Mouse (Mus musculus) CH12.LX (cell line): ENCODE measurements around the gene Tpx2.

Experiments used
- CHD1 ChIP-seq: IDR thresholded peaks from 2 replicates; pipeline ENCODE4 v1.6.1; 2012; ENCODE audit warnings: low read depth, low read length, improper control_type of control experiment, inconsistent platforms
- CTCF ChIP-seq, 2 experiments: IDR thresholded peaks in 1 of 2; conservative IDR thresholded peaks in 1 of 2; 2 replicates each; pipeline ENCODE4 v1.5.1; 2011 to 2012; ENCODE audit warnings: low read depth in 2 of 2, low read length in 2 of 2, improper control_type of control experiment in 1 of 2, inconsistent platforms in 1 of 2, mild to moderate bottlenecking in 1 of 2, moderate library complexity in 1 of 2
- HCFC1 ChIP-seq: IDR thresholded peaks from 2 replicates; pipeline ENCODE4 v1.6.1; 2012; ENCODE audit warnings: low read depth, mild to moderate bottlenecking, inconsistent platforms, low read length, improper control_type of control experiment
- KAT2A ChIP-seq: IDR thresholded peaks from 2 replicates; pipeline ENCODE4 v1.6.1; 2012; ENCODE audit warnings: low read length, improper control_type of control experiment, inconsistent platforms; ENCODE audit not compliant: insufficient replicate concordance
- POLR2A ChIP-seq: IDR thresholded peaks from 2 replicates; pipeline ENCODE4 v1.6.1; 2011; ENCODE audit warnings: low read depth, mild to moderate bottlenecking, improper control_type of control experiment, low read length
- SIN3A ChIP-seq: IDR thresholded peaks from 2 replicates; pipeline ENCODE4 v1.6.1; 2012; ENCODE audit warnings: low read length, improper control_type of control experiment, inconsistent platforms
- USF1 ChIP-seq: IDR thresholded peaks from 2 replicates; pipeline ENCODE4 v1.6.1; 2014; ENCODE audit warnings: low read depth, mild to moderate bottlenecking, inconsistent platforms, low read length, improper control_type of control experiment

DNA sequence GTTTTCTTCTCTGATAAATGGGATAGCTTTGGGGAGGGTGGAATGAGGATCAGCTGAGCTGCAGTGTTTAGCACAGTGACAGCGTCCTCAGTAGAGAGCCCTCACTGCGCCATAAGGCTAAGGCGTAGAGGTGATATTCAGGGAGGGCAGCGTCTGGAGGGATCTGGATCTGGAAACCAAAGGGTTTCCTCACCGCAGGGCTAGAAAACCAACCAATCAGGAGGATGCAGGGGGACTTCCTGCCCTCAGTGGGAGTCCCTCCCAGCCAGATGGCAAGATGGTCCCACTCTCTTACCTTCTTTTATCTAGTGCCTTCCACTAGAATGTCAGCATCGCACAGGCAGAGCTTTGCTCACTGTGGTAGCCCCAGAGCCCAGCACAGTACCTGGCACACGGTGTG lies 94.0 kb downstream of the Tpx2 start:
- TF ChIP-seq CTCF (conservative IDR thresholded peaks at IDR 0.05 in 1 of 2, IDR thresholded peaks at IDR 0.05 in 1 of 2; ENCODE audit: low read depth in 2 of 2, low read length in 2 of 2) = no peak
- no peak for TF ChIP-seq SIN3A
- TF ChIP-seq CHD1 = no peak
- no peak for TF ChIP-seq USF1
- TF ChIP-seq POLR2A = no peak
- no peak for TF ChIP-seq HCFC1
- no peak for TF ChIP-seq KAT2A
